In the genomic region with DNA sequence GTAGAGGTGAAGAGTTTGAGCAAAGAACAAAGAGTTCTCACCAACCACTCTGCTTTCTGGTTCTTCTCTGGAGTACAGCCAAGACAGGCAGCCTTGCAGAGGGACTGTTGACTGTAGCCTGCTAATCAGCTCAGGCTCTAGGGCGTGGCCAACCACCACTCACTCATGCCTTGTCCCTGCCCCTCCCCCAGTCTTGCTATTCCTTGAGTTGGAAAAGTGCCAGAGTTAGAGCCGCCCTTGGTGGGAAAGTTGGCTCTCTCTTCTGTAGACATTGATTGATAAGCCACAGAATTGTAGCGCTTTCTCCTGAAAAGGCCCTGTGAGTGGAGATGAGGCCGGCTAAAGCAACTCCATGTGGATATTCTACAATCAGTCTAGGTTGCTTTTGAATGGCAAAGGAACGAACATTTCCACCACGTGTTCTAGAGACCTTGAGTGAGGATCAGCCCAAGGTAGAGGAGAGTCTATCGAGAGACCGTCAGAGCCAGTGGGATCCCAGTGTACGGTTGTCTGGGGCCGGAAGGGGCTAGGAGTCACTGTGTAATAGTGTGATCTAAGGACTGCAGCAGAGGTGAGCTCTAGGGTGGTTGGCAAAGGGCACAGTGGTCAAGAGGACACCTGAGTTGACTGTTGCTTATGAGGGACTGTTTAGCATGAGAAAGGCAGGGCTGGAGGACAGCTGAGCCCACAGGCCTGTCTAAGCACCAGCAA, we compare ENCODE assay signal across 1 mouse cellular context.
TF ChIP-seq lines count a peak whose summit lies in the region.

No protein-coding gene starts in this region.

TF ChIP-seq in MEL, 35 proteins besides CTCF, POLR2A, EP300 and RAD21 (continued from another document):
- TF ChIP-seq MAFK (IDR thresholded peaks at IDR 0.05; ENCODE audit: borderline replicate concordance, low read depth, low read length): no peak; the same call in 1 of the 2 replicates
TF ChIP-seq in MEL: peak in this region for 19.
